Mouse (Mus musculus) macrophage (primary cell): ENCODE data around the gene Mindy2. TPM values are rescaled to one million over a fixed set of nuclear protein-coding genes. Genes with fewer than 3 reads are reported as not detected.
A peak's percentile ranks its signal among the peaks of the same experiment; 100 is the strongest.
"Not testable (repeated sequence)": the region's sequence is repeated elsewhere in the genome, so short reads cannot be mapped to it uniquely, and the experiment has no call there.

ENCODE experiments used
- H3K27ac ChIP-seq: fragments of 350-480 bp; formaldehyde crosslinking; 2 replicates; pipeline ENCODE4 v1.9.0; 2021
- H3K36me3 ChIP-seq: fragments of 350-480 bp; formaldehyde crosslinking; 2 replicates; pipeline ENCODE4 v1.9.0; 2021; ENCODE audit errors: inconsistent target
- H3K4me3 ChIP-seq: fragments of 350-480 bp; formaldehyde crosslinking; 2 replicates; pipeline ENCODE4 v1.9.0; 2021; ENCODE audit errors: inconsistent target
- H3K79me2 ChIP-seq: fragments of 350-480 bp; formaldehyde crosslinking; 2 replicates; pipeline ENCODE4 v1.9.0; 2021; ENCODE audit errors: inconsistent target
- WGBS: methylation state at CpG from one replicate; pipeline ENCODE4 v1.1.7; 2026; ENCODE audit warnings: inconsistent platforms; ENCODE audit not compliant: missing documents; 5-methylcytosine and 5-hydroxymethylcytosine counted together
- polyA plus RNA-seq: library from polyadenylated mRNA; stranded (reverse); fragments of 250-400 nt; gene quantifications from 3 replicates; pipeline ENCODE4 v1.2.4, GENCODE M21; 2018; ENCODE audit warnings: inconsistent platforms

Gene Mindy2
- polyA plus RNA-seq, 1 experiment from 2014 or later = 25.6 TPM

GRCm38 (mm10) chr9:70584641-70585040, 72.3 kb downstream of the Mindy2 start:
- no peak overlapping the region for H3K4me3 ChIP-seq
- H3K36me3 ChIP-seq = peaks cover 55% of the 10 kb centered on the region
- 81% methylated on average over 14 of the region's 14 CpGs for WGBS
- H3K79me2 ChIP-seq = no peaks in the 10 kb centered on the region
- peak overlapping the region; percentile 51 for H3K27ac ChIP-seq

- Histone ChIP-seq H3K4me3 (no peak overlapping the region), H3K27ac (no peak overlapping the region), H3K36me3 (peaks cover 34% of the 10 kb centered on the region), H3K79me2 (no peaks in the 10 kb centered on the region)
- 23% methylated on average over 5 of the region's 5 CpGs for WGBS
These were observed 76.0 kb downstream of the Mindy2 start for GRCm38 (mm10) chr9:70580956-70581355.

- Histone ChIP-seq H3K4me3 (no peak overlapping the region), H3K79me2 (no peaks in the 10 kb centered on the region), H3K36me3 (peaks cover 48% of the 10 kb centered on the region), H3K27ac (no peak overlapping the region)
- WGBS = 80% methylated on average over 1 of the region's 2 CpGs
These were observed 78.9 kb downstream of the Mindy2 start for GRCm38 (mm10) chr9:70578123-70578522.

- Histone ChIP-seq H3K27ac (no peak overlapping the region), H3K36me3 (peaks cover 34% of the 10 kb centered on the region), H3K4me3 (no peak overlapping the region), H3K79me2 (no peaks in the 10 kb centered on the region; the same call in 1 of the 2 replicates)
- 94% methylated on average over 8 of the region's 8 CpGs for WGBS
These were observed 86.6 kb downstream of the Mindy2 start for GRCm38 (mm10) chr9:70570351-70570750.

- H3K36me3 ChIP-seq = peaks cover 22% of the 10 kb centered on the region
- WGBS = 74% methylated on average over 4 of the region's 5 CpGs
- H3K27ac ChIP-seq = no peak overlapping the region
- H3K79me2 ChIP-seq = no peaks in the 10 kb centered on the region; the same call in 1 of the 2 replicates
- no peak overlapping the region for H3K4me3 ChIP-seq
These were observed 89.3 kb downstream of the Mindy2 start for GRCm38 (mm10) chr9:70567651-70568050.

- Histone ChIP-seq H3K79me2 (peaks cover 26% of the 10 kb centered on the region), H3K27ac (no peak overlapping the region), H3K4me3 (no peak overlapping the region), H3K36me3 (peaks cover 19% of the 10 kb centered on the region; the same call in 1 of the 2 replicates)
- 100% methylated on average over 3 of the region's 3 CpGs for WGBS
These were observed 94.1 kb downstream of the Mindy2 start for GRCm38 (mm10) chr9:70562825-70563224.

GRCm38 (mm10) chr9:70556796-70557195, 100.2 kb downstream of the Mindy2 start:
- Histone ChIP-seq H3K4me3 (no peak overlapping the region), H3K79me2 (peaks cover 80% of the 10 kb centered on the region), H3K36me3 (peaks cover 9% of the 10 kb centered on the region; the same call in 1 of the 2 replicates), H3K27ac (no peak overlapping the region)
- WGBS = 90% methylated on average over 5 of the region's 5 CpGs

GRCm38 (mm10) chr9:70555431-70555830, 101.5 kb downstream of the Mindy2 start:
- H3K79me2 ChIP-seq = peaks cover 92% of the 10 kb centered on the region
- peaks cover 9% of the 10 kb centered on the region; the same call in 1 of the 2 replicates for H3K36me3 ChIP-seq
- H3K27ac ChIP-seq = no peak overlapping the region
- H3K4me3 ChIP-seq = no peak overlapping the region

- not testable (repeated sequence) for H3K27ac ChIP-seq, H3K4me3 ChIP-seq, H3K36me3 ChIP-seq
- 100% methylated on average over 2 of the region's 2 CpGs for WGBS
- H3K79me2 ChIP-seq = peaks cover 95% of the 10 kb centered on the region
These were observed 104.7 kb downstream of the Mindy2 start for GRCm38 (mm10) chr9:70552233-70552632.

GRCm38 (mm10) chr9:70551524-70551923, 105.5 kb downstream of the Mindy2 start:
- H3K4me3 ChIP-seq = no peak overlapping the region
- 85% methylated on average over 1 of the region's 1 CpGs for WGBS
- H3K36me3 ChIP-seq = peaks cover 6% of the 10 kb centered on the region; the same call in 1 of the 2 replicates
- peaks cover 95% of the 10 kb centered on the region for H3K79me2 ChIP-seq
- H3K27ac ChIP-seq = no peak overlapping the region

Other genes with a start within 250 kb of the Mindy2 start
- 0.67 to 9.2 TPM (median 4.5 TPM) in 3 replicates for gene Ccnb2, start 235.6 kb downstream of the Mindy2 start, polyA plus RNA-seq
- gene Rnf111, start 153.4 kb downstream of the Mindy2 start, polyA plus RNA-seq = 26.9 to 36.9 TPM (median 33.3 TPM) in 3 replicates
- 26.1 to 48.6 TPM (median 27.2 TPM) in 3 replicates for gene Sltm, start 114.4 kb downstream of the Mindy2 start, polyA plus RNA-seq
- gene Gm10642, start 923 bp downstream of the Mindy2 start, polyA plus RNA-seq = 0.23 to 2.5 TPM (median 0.62 TPM) in 3 replicates
- gene Adam10, start 21.8 kb upstream of the Mindy2 start, polyA plus RNA-seq = 68.2 to 97.6 TPM (median 76.3 TPM) in 3 replicates